Mouse (Mus musculus) cerebellum, adult 2 months (tissue): ENCODE measurements around the gene Nbas.

ENCODE experiments used
- CTCF ChIP-seq: fragments of 200-500 bp; IDR thresholded peaks from 2 replicates; pipeline ENCODE4 v1.5.1; 2011; ENCODE audit warnings: low read depth, mild to moderate bottlenecking, control low read depth, low read length, moderate library complexity, borderline replicate concordance; ENCODE audit not compliant: insufficient read depth
- POLR2A ChIP-seq: fragments of 200-500 bp; IDR thresholded peaks from 2 replicates; pipeline ENCODE4 v1.6.1; 2011; ENCODE audit warnings: low read length, control low read depth, borderline replicate concordance; ENCODE audit not compliant: insufficient read depth

- TF ChIP-seq CTCF (no peak), POLR2A (no peak)
Observed at GRCm38 (mm10) chr12:13452050-13452449, 183.1 kb downstream of the Nbas start.
